Mouse (Mus musculus) cerebellum, adult 2 months (tissue): ENCODE data around the gene Car5a.

ENCODE experiments used
- CTCF ChIP-seq: fragments of 200-500 bp; IDR thresholded peaks from 2 replicates; pipeline ENCODE4 v1.5.1; 2011; ENCODE audit warnings: low read depth, mild to moderate bottlenecking, control low read depth, low read length, moderate library complexity, borderline replicate concordance; ENCODE audit not compliant: insufficient read depth
- POLR2A ChIP-seq: fragments of 200-500 bp; IDR thresholded peaks from 2 replicates; pipeline ENCODE4 v1.6.1; 2011; ENCODE audit warnings: low read length, control low read depth, borderline replicate concordance; ENCODE audit not compliant: insufficient read depth

- TF ChIP-seq CTCF (no peak), POLR2A (no peak)
Observed at GRCm38 (mm10) chr8:121879712-121880111, 65.0 kb downstream of the Car5a start.
